8 mouse cellular contexts compared by ENCODE assay signal in genomic region chr17:71782699-71783365, GRCm38 (mm10). TPM values are rescaled to one million over a fixed set of nuclear protein-coding genes. Genes with fewer than 3 reads are reported as not detected.
DNase-seq lines count a peak whose midpoint lies in the region; ATAC-seq and TF ChIP-seq lines count a peak whose summit lies in the region.
"Had no signal": no experiment of that assay in that cellular context is flagged by ENCODE, and none has a peak within 500 bp of the region (broad histone marks: within the 10 kb centered on the region; RNA-seq: fewer than 3 reads in every experiment).

No protein-coding gene starts in this region.

- peaks cover 0 to 3% of the 10 kb centered on the region in 2 experiments; a peak in 1 of 4 replicates for H3K4me1 ChIP-seq in ES-E14 (ENCODE audit: control insufficient read depth in 2 of 2, insufficient read depth in 2 of 2, low read length in 2 of 2, poor library complexity in 1 of 2)
- peaks cover 12% of the 10 kb centered on the region; the same call in 1 of the 2 replicates for H3K4me1 ChIP-seq in intestine, embryonic 16.5 days (ENCODE audit: control insufficient read depth, insufficient read depth, low read length)
- peaks cover 11% of the 10 kb centered on the region; the same call in 1 of the 2 replicates for H3K4me1 ChIP-seq in limb, embryonic 12.5 days (replicated peaks)

- peak overlapping the region; percentile 80 for H3K4me2 ChIP-seq in intestine, embryonic 16.5 days (ENCODE audit: low read depth, low read length)
- peak overlapping the region; percentile 91 for H3K4me2 ChIP-seq in limb, embryonic 12.5 days
- H3K4me2 ChIP-seq in myocyte (ENCODE audit: low read depth) = peak overlapping the region; percentile 21

- no peaks in the 10 kb centered on the region for H3K79me2 ChIP-seq in myocyte (ENCODE audit: control insufficient read depth, insufficient read depth)

- no peak overlapping the region for H3K27ac ChIP-seq in ES-E14 (ENCODE audit: insufficient read depth, low read depth, low read length, poor library complexity, severe bottlenecking)
- no peak overlapping the region for H3K27ac ChIP-seq in intestine, embryonic 16.5 days (ENCODE audit: low read length)
- no peak overlapping the region for H3K27ac ChIP-seq in limb, embryonic 12.5 days

- WGBS in intestine, embryonic 16.5 days = under 1% methylated on average over 42 of the region's 59 CpGs
- 1% methylated on average over 58 of the region's 59 CpGs for whole genome bisulfite sequencing in limb, embryonic 12.5 days

- no peak for TF ChIP-seq POLR2A in myocyte (IDR thresholded peaks at IDR 0.05; ENCODE audit: insufficient read length, low read depth)

- H3ac ChIP-seq in myocyte (ENCODE audit: control insufficient read depth, insufficient read length) = peak overlapping the region; percentile 26

- peaks cover 19% of the 10 kb centered on the region for H3K27me3 ChIP-seq in intestine, embryonic 16.5 days (replicated peaks; ENCODE audit: control insufficient read depth, insufficient read depth, low read length)
- peaks cover 28% of the 10 kb centered on the region for H3K27me3 ChIP-seq in limb, embryonic 12.5 days
- H3K27me3 ChIP-seq in myocyte (ENCODE audit: control insufficient read depth, insufficient read depth, insufficient read length) = no peaks in the 10 kb centered on the region

- in situ Hi-C loops in ES-E14 (cut with MboI; ENCODE audit: low sequenced_read_pairs in 2 of 2, unreplicated experiment in 2 of 2) = no loop called here

- H3K4me3 ChIP-seq in ES-E14 (ENCODE audit: insufficient read depth in 1 of 2, low read depth in 1 of 2, low read length in 2 of 2, poor library complexity in 1 of 2, severe bottlenecking in 1 of 2) (peak overlapping the region; percentile 84 to 91), myocyte (peak overlapping the region; percentile 5)
- peak overlapping the region; percentile 57 for H3K4me3 ChIP-seq in intestine, embryonic 16.5 days (ENCODE audit: low read length)
- H3K4me3 ChIP-seq in limb, embryonic 12.5 days (replicated peaks) = peak overlapping the region; percentile 88

- peak overlapping the region; percentile 77 for H3K9ac ChIP-seq in ES-E14 (ENCODE audit: insufficient read depth, low read depth, low read length, poor library complexity, severe bottlenecking)
- peak overlapping the region; percentile 64 for H3K9ac ChIP-seq in intestine, embryonic 16.5 days (ENCODE audit: low read depth, low read length)
- peak overlapping the region; percentile 84 for H3K9ac ChIP-seq in limb, embryonic 12.5 days (replicated peaks)

- no peaks in the 10 kb centered on the region for H3K9me3 ChIP-seq in ES-E14 (ENCODE audit: control insufficient read depth, insufficient read depth, low read depth, low read length)
- no peaks in the 10 kb centered on the region for H3K9me3 ChIP-seq in intestine, embryonic 16.5 days (ENCODE audit: control insufficient read depth, low read length)
- peaks cover 12% of the 10 kb centered on the region; the same call in 1 of the 2 replicates for H3K9me3 ChIP-seq in limb, embryonic 12.5 days

- H3K36me3 ChIP-seq in ES-E14 (ENCODE audit: control insufficient read depth, insufficient read depth, low read length, poor library complexity, severe bottlenecking) (no peaks in the 10 kb centered on the region), myocyte (ENCODE audit: control insufficient read depth, insufficient read depth) (no peaks in the 10 kb centered on the region)
- H3K36me3 ChIP-seq in intestine, embryonic 16.5 days (ENCODE audit: control insufficient read depth, insufficient read depth, low read length) = no peaks in the 10 kb centered on the region
- H3K36me3 ChIP-seq in limb, embryonic 12.5 days = no peaks in the 10 kb centered on the region

- DNase-seq in ES-E14 (ENCODE audit: low read depth, low spot score) = peak; percentile 16
- DNase-seq in adrenal gland, postnatal 25 days = peak; percentile 35
- DNase-seq in frontal cortex, postnatal 25 days (ENCODE audit: low spot score in 2 of 2) = peak; percentile 31 to 35
- no peak for DNase-seq in adipocyte (ENCODE audit: low spot score)

- peak; percentile 46 for ATAC-seq in intestine, embryonic 16.5 days
- ATAC-seq in limb, embryonic 12.5 days (ENCODE audit: insufficient number of reproducible peaks, insufficient read depth, low FRiP score, low TSS enrichment, low read depth) = peak; percentile 67

TF ChIP-seq in ES-E14, 5 proteins besides CTCF, POLR2A, EP300 and RAD21:
- TF ChIP-seq MAFK (IDR thresholded peaks at IDR 0.05; ENCODE audit: insufficient read depth, low read depth, low read length) (no peak), HCFC1 (IDR thresholded peaks at IDR 0.05; ENCODE audit: borderline replicate concordance, insufficient read depth, low read length) (no peak)

TF ChIP-seq in myocyte, 11 proteins besides CTCF, POLR2A, EP300 and RAD21:
- TF ChIP-seq REST (IDR thresholded peaks at IDR 0.05; ENCODE audit: insufficient read depth, insufficient read length) = no peak
- no peak for TF ChIP-seq POLR2AphosphoS2 (IDR thresholded peaks at IDR 0.05; ENCODE audit: insufficient read length, low read depth)
- TF ChIP-seq TCF12 (IDR thresholded peaks at IDR 0.05; ENCODE audit: insufficient read depth, poor library complexity, severe bottlenecking) = no peak
- TF ChIP-seq MYOG (IDR thresholded peaks at IDR 0.05; ENCODE audit: control insufficient read depth in 1 of 3, insufficient read depth in 1 of 3, insufficient read length in 2 of 3, low read depth in 2 of 3) = no peak
- no peak for TF ChIP-seq CEBPB (IDR thresholded peaks at IDR 0.05; ENCODE audit: insufficient read depth, poor library complexity, severe bottlenecking)
- no peak for TF ChIP-seq USF1 (IDR thresholded peaks at IDR 0.05; ENCODE audit: low read depth)
- TF ChIP-seq MAX (IDR thresholded peaks at IDR 0.05; ENCODE audit: low read depth) = no peak
- no peak for TF ChIP-seq MYOD1 (IDR thresholded peaks at IDR 0.05; ENCODE audit: control insufficient read depth in 1 of 3, insufficient read length in 2 of 3, low read depth in 2 of 3)
- no peak for TF ChIP-seq TCF3 (IDR thresholded peaks at IDR 0.05; ENCODE audit: insufficient read length, low read depth)
- TF ChIP-seq E2F4 (IDR thresholded peaks at IDR 0.05; ENCODE audit: insufficient read depth) = no peak
- TF ChIP-seq SRF (IDR thresholded peaks at IDR 0.05; ENCODE audit: control insufficient read depth, insufficient read length, low read depth) = no peak
TF ChIP-seq in myocyte: peak in this region for 0.

RNA-seq across cellular contexts. Expression of gene Clip4, which starts 14.6 kb away (rescaled TPM):
- 6.1 and 8.5 TPM in 2 replicates for total RNA-seq in ES-E14 (2012; rRNA removed)
- total RNA-seq in adrenal gland, postnatal 25 days (2021) = 15.9 and 17.2 TPM in 2 replicates
- polyA plus RNA-seq in intestine, embryonic 16.5 days (2015; fragmentation: Nextera tagmentation; extraction: Ambion mirVana) = 1.9 and 2.7 TPM in 2 replicates
- polyA plus RNA-seq in limb, embryonic 12.5 days (2016; fragmentation: Nextera tagmentation; extraction: Ambion mirVana) = 5.3 and 5.9 TPM in 2 replicates
- polyA plus RNA-seq in myocyte (2012; fragmentation: generic; extraction: Trizol) = 4.2 TPM

RNA-seq across cellular contexts. Expression of gene Pcare, which starts 30.1 kb away (rescaled TPM):
- total RNA-seq in ES-E14 (2012; rRNA removed) = 0.09 TPM in 1 of 2 replicates, not detected in the other
- total RNA-seq in adrenal gland, postnatal 25 days (2021) = not detected in 2 replicates
- not detected in 2 replicates for polyA plus RNA-seq in intestine, embryonic 16.5 days (2015; fragmentation: Nextera tagmentation; extraction: Ambion mirVana)
- not detected in 2 replicates for polyA plus RNA-seq in limb, embryonic 12.5 days (2016; fragmentation: Nextera tagmentation; extraction: Ambion mirVana)
- polyA plus RNA-seq in myocyte (2012; fragmentation: generic; extraction: Trizol) = not detected
- polyA plus RNA-seq: spleen, adult 2 months had no signal

Comparison
In these comparisons a context has a peak if more than half of its experiments do, and no peak if none do; other contexts are left out.
1. H3K4me3 ChIP-seq: peak in every context shown above with its lines; median percentile 88 in limb, embryonic 12.5 days; 88 in ES-E14; 57 in intestine, embryonic 16.5 days; 5 in myocyte.
2. H3K4me2 ChIP-seq: peak in every context shown above with its lines; median percentile 91 in limb, embryonic 12.5 days; 80 in intestine, embryonic 16.5 days; 21 in myocyte.